Mouse (Mus musculus) G1E (cell line): ENCODE measurements at regions not wholly inside any gene's neighbourhood (a gene's known extent, or its start where the extent isn't known, plus 50 kb on each side); places are given as distances from the start of the nearest gene placed in this dataset.

Experiments
- CTCF ChIP-seq: IDR thresholded peaks from 2 replicates; pipeline ENCODE4 v1.5.1; 2012; ENCODE audit warnings: low read depth, low read length, inconsistent platforms, mixed read lengths
- GATA1 ChIP-seq: IDR thresholded peaks from 2 replicates; pipeline ENCODE4 v1.6.1; 2012; ENCODE audit warnings: borderline replicate concordance, low read length, inconsistent platforms, mixed read lengths
- GATA2 ChIP-seq: IDR thresholded peaks from 2 replicates; pipeline ENCODE4 v1.6.1; 2012; ENCODE audit warnings: low read depth, low read length, inconsistent platforms, borderline replicate concordance

GRCm38 (mm10) chr13:53845786-53846185 lies 209.7 kb downstream of the Drd1 start:
- no peak for TF ChIP-seq GATA2
- TF ChIP-seq GATA1, result no peak
- TF ChIP-seq CTCF, result no peak
